Mouse (Mus musculus) bone marrow macrophage, adult 2 months (primary cell): Measurements from ENCODE around the gene Pi4ka.

Source experiments
- CTCF ChIP-seq: IDR thresholded peaks from 2 replicates; pipeline ENCODE4 v1.5.1; 2012; ENCODE audit warnings: low read depth, mild to moderate bottlenecking, low read length, moderate library complexity
- POLR2A ChIP-seq: IDR thresholded peaks from 2 replicates; pipeline ENCODE4 v1.6.1; 2012; ENCODE audit warnings: mild to moderate bottlenecking, low read depth, low read length, borderline replicate concordance

DNA sequence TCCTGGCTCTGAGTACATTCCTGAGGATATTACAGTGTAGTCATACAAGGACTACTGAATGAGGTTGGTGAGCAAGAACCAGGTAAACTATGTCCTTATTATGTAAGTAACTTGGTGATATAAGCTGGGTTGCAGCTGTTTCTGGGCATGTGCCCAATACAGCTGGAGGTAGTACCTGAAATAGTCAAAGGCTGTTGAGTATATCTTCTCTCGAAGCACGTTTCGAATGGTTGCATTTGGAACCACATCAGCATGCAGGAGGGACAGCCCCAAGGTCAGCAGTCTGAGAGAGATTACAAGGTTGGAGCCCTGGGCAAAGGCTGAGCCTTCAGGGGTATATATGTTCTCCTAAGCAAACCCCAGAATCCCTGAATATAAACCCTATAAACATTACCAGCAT is 105.3 kb downstream of the Pi4ka start:
- TF ChIP-seq CTCF (no peak), POLR2A (no peak)
